Mouse (Mus musculus): ENCODE data around the gene Fam178b. TPM values are rescaled to one million over a fixed set of nuclear protein-coding genes. Genes with fewer than 3 reads are reported as not detected.
"Not testable (repeated sequence)": the region's sequence is repeated elsewhere in the genome, so short reads cannot be mapped to it uniquely, and the experiment has no call there.

Fam178b gene
- polyA plus RNA-seq, 1 experiment from 2014 or later, result not detected

DNA sequence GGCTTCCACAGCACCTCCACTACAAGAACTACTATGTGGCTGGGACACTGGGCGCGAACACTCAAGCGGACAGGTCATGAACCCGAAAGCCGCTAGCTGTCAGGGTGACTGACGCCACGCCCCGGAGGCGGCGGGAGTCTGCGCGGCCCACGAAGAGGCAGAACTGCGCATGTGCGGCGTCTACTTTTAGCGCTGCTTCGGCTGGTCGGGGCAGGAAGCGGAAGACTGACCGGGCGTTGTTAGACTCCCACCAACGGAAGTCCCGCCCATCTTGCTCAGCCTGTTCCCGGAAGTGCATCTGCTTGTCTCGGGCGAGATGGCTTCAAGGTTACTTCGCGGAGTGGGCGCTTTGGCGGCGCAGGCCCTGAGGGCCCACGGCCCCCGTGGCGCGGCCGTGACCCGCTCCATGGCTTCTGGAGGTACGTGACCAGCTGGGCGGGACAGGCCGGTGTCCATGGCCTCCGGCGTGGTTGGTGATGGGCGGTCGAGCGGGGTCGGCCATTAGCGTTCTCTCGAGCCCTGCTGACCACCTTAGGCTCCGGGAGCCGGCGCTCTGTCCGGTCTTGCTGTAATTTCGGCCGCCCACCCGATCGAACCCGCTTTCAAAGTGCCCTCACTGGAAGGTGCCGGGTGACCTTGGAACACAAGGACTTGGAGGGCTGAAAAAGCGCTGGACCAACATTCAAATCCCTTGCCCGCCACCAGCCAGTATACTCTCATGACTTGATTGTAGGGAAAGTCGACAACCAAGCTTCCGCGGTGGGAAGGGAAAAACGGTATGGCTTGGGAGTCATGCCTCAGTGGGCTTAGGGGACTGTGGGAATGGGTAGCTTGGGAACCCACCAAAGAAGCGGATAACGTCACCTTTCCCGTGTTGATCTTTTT, 8.5 kb upstream of the Fam178b start, which contains the start of gene Cox5b:
Gene Cox5b (plus strand): TSS at position 179 of the 885 bp plus-strand sequence.
- Histone ChIP-seq H3K27ac (peak within 1 kb of the TSS; percentile 51), H3K4me3 (ENCODE audit: inconsistent target) (peak within 1 kb of the TSS; percentile 95), H3K36me3 (ENCODE audit: inconsistent target) (peaks cover 3% of the 10 kb centered on the region; the same call in 1 of the 2 replicates), H3K79me2 (ENCODE audit: inconsistent target) (peaks cover 15% of the 10 kb centered on the region)
- WGBS (ENCODE audit: missing documents), result 1% methylated on average over 58 of the region's 68 CpGs

DNA sequence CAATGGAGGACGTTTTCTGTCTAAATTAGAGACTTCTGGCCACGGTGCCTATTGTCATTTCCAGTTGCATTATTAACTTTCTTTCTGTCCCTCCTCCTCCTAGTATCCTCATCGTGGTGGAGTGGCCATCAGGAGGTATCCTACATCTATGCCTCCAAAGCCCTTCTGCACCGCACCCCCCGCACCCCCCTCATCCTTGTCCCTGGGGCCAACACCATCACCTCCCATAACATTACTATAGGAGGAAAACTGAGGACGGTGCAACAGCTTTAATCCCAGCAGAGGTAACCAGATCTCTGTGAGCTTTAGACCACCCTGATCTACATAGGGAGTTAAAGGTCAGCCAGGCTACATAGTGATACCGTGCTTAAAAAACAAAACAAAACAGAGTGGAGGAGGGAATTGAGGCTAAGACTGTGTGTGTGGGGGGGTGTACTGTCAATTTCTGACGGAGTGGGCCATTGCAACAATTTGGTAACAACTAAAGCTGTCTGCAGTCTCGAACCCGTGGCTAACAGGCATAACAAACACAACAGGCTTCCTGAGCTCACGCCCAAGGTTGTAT, 7.8 kb upstream of the Fam178b start:
- H3K36me3 ChIP-seq (ENCODE audit: inconsistent target), result peaks cover 3% of the 10 kb centered on the region; the same call in 1 of the 2 replicates
- peaks cover 15% of the 10 kb centered on the region for H3K79me2 ChIP-seq (ENCODE audit: inconsistent target)
- WGBS (ENCODE audit: missing documents), result 73% methylated on average over 10 of the region's 11 CpGs
- H3K4me3 ChIP-seq (ENCODE audit: inconsistent target), result peak overlapping the region; percentile 28
- peak overlapping the region; percentile 51 for H3K27ac ChIP-seq

DNA sequence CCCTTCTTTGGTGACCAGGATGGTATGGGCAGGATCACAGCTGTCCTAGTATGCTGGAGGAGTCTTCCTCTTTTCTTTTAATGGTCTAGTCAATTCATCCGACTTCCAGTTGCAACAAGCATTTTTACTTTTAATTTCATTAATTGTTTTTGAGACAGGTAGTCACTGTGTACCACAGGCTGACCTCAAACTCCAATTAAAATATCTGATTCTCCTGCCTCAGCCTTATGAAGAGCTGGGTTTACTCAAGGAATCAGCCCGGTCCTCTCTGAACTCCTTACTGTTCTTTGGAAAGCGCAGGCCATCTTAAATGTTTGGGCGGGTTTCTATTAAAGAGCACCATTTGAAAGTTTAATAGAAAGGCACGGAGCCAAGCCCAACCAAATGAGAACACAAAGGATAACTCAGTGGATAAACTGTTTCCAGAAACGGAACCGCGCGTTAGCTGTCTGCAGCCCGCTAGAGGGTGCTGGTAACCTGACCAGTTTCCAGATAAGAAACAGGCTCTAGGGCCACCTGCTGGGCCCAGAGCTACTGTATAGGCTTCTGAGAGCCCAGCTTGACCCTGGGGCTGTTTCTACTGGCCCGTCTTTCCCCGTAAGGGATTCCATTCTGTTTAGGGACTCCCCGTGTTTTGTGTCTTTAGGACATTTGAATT, 956 bp upstream of the Fam178b start:
- H3K27ac ChIP-seq, result no peak overlapping the region
- 8% methylated on average over 13 of the region's 13 CpGs for WGBS (ENCODE audit: missing documents)

DNA sequence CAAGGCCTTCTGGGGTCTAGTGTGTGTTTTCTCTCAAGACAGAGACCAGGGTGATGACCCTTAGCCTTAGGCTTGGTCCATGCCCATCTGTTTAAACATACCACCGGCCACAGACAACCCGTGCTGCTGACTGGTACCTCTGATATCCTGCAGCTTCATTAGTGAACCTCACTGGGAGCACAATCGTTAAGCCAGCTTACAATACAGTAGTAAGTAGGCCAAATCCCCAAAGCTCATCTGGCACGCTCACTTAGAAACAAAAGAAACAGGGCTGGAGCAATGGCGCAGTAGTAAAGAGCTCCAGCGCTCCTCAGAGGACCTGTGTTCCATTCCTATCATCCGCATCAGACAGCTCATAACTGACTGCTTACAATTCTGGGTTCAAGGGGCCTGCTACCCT, 2.1 kb downstream of the Fam178b start:
- Histone ChIP-seq H3K36me3 (ENCODE audit: inconsistent target) (no peaks in the 10 kb centered on the region), H3K27ac (no peak overlapping the region), H3K79me2 (ENCODE audit: inconsistent target) (no peaks in the 10 kb centered on the region), H3K4me3 (ENCODE audit: inconsistent target) (no peak overlapping the region)
- WGBS (ENCODE audit: missing documents), result 91% methylated on average over 7 of the region's 7 CpGs

More for the DNA sequence above, 956 bp upstream of the Fam178b start:
- Histone ChIP-seq H3K36me3 (ENCODE audit: inconsistent target) (no peaks in the 10 kb centered on the region), H3K4me3 (ENCODE audit: inconsistent target) (no peak overlapping the region), H3K79me2 (ENCODE audit: inconsistent target) (no peaks in the 10 kb centered on the region)

DNA sequence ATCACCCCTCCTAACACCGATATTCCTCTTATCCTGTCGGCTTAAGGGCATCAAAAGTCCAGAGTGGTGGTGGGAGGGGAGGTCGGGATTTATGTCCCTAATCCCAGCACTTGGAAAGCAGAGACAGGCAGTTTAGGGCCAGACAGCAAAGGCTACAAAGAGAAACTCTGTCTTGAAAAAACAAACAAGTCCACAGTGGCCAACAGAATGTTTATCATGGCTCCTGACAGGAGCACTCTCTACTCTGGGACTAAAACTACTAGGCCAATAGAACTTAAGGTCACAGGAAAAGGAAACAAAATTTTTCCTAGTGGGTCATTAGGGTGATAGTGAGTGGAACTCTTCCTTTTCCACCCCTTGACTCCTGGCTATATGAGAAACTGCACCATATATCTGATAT, 8.0 kb downstream of the Fam178b start:
- no peaks in the 10 kb centered on the region for H3K36me3 ChIP-seq (ENCODE audit: inconsistent target)
- 64% methylated on average over 3 of the region's 3 CpGs for WGBS (ENCODE audit: missing documents)
- H3K79me2 ChIP-seq (ENCODE audit: inconsistent target), result no peaks in the 10 kb centered on the region
- H3K4me3 ChIP-seq (ENCODE audit: inconsistent target), result no peak overlapping the region
- H3K27ac ChIP-seq, result no peak overlapping the region

DNA sequence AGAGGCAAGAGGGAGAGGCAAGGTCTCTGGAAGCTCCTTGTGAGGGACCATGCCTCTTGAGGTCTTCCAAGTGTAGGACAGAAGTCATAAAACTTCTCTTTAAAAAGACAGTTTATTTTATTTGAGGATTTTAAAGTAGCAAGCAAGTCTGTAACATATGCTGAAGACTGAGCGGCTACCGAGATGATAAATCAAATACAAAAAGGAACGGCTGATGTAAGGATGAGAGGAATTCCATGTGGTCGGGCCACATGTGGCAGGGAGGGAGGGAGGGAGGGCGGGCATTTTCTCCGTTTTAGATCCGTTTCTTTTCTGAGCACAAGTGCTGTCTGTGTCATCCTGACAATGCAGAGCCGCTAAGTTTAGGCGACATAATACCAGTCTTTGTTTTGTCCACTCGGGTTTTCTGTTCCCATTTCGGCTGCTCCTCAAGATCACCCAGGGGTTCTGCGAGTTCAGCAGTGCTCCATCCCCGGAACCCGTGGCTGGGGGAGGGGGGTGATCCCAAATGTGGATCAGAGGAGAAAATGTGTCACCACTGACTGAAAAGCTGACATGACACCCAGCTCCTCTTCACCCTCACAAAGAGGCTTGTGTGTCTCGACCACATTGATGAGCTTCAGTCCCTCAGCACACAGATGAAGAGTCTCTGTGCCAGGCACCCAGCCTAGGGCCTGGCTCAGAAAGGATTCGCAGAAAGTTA, 10.2 kb downstream of the Fam178b start:
- no peaks in the 10 kb centered on the region for H3K79me2 ChIP-seq (ENCODE audit: inconsistent target)
- no peak overlapping the region for H3K4me3 ChIP-seq (ENCODE audit: inconsistent target)
- WGBS (ENCODE audit: missing documents), result 89% methylated on average over 16 of the region's 16 CpGs
- H3K27ac ChIP-seq, result no peak overlapping the region
- no peaks in the 10 kb centered on the region for H3K36me3 ChIP-seq (ENCODE audit: inconsistent target)

DNA sequence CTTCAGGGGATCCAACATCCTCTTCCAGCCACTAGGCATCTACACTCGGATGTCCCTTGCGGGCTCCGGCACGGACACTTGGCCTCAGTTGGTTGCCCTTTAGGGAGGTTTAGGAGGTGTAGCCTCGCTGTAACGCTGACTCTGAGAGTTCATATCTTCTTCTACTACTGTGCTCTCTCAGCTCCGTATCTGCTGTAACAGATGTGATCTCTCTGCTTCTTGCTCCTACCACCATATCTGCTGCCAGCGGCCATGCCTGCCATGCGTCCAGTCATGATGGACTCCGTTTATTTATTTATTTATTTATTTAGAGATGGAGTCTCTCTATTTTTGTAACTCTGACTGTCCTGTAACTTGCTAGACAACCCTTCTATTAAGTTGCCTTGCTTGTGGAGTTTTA, 11.7 kb downstream of the Fam178b start:
- Histone ChIP-seq H3K79me2 (ENCODE audit: inconsistent target) (no peaks in the 10 kb centered on the region), H3K27ac (no peak overlapping the region), H3K4me3 (ENCODE audit: inconsistent target) (no peak overlapping the region), H3K36me3 (ENCODE audit: inconsistent target) (no peaks in the 10 kb centered on the region)
- 89% methylated on average over 10 of the region's 10 CpGs for WGBS (ENCODE audit: missing documents)

DNA sequence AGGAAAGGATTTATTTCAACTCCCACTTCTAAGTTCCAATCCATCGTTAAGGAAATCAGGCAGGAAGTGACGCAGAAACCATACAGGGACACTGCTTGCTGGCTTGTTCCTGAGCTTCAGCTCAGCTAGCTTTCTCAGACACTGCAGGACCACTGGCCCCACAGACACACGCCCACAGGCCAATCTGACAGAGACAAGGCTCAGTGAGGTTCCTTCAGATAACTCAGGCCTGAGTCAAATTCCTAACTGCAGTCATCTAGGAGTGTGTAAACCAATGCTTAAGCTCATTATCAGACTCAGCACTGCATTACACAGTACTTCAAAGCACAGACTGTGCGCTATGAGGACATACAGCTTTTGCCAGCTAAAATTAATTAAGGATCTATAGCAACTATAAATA, 12.7 kb downstream of the Fam178b start:
- WGBS (ENCODE audit: missing documents), result 63% methylated on average over 4 of the region's 4 CpGs
- no peaks in the 10 kb centered on the region for H3K79me2 ChIP-seq (ENCODE audit: inconsistent target)
- no peak overlapping the region for H3K27ac ChIP-seq
- H3K4me3 ChIP-seq (ENCODE audit: inconsistent target), result no peak overlapping the region
- no peaks in the 10 kb centered on the region for H3K36me3 ChIP-seq (ENCODE audit: inconsistent target)

DNA sequence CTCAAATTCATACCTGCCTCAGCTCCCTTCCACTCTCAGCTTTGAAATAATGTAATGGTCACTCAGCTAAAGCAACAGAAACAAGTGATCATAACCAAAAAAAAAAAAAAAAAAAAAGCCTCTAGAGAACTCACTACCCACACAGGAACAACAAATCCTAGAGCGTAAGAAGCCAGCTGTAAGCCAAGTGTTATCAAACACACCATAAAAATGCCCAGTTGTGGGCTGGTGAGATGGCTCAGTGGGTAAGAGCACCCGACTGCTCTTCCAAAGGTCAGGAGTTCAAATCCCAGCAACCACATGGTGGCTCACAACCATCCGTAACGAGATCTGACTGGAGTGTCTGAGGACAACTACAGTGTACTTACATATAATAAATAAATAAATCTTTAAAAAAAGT, 15.0 kb downstream of the Fam178b start:
- H3K79me2 ChIP-seq (ENCODE audit: inconsistent target), result not testable (repeated sequence)
- 90% methylated on average over 2 of the region's 4 CpGs for WGBS (ENCODE audit: missing documents)

DNA sequence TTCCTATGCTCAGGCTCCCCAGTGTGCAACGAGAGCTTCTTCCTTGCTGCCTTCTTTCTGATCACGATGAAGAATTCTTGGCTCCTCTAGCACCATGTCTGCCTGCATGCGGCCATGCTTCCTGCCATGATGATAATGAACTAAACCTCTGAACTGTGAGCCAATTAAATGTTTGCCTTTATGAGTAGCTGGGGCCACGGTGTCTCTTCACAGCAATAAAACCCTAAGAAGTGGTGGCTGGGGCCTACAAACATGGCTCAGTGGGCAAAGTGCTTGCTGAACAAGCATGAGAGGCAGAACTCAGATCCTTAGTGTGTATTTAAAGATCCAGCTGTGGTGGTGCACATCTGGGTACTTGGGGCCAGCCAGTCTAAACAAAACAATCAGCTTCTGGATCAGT, 17.0 kb downstream of the Fam178b start:
- Histone ChIP-seq H3K79me2 (ENCODE audit: inconsistent target) (no peaks in the 10 kb centered on the region), H3K27ac (no peak overlapping the region), H3K4me3 (ENCODE audit: inconsistent target) (no peak overlapping the region), H3K36me3 (ENCODE audit: inconsistent target) (no peaks in the 10 kb centered on the region)
- 90% methylated on average over 4 of the region's 4 CpGs for WGBS (ENCODE audit: missing documents)

More for the DNA sequence above, 15.0 kb downstream of the Fam178b start:
- H3K27ac ChIP-seq; H3K4me3 ChIP-seq (ENCODE audit: inconsistent target); H3K36me3 ChIP-seq (ENCODE audit: inconsistent target): not testable (repeated sequence)

DNA sequence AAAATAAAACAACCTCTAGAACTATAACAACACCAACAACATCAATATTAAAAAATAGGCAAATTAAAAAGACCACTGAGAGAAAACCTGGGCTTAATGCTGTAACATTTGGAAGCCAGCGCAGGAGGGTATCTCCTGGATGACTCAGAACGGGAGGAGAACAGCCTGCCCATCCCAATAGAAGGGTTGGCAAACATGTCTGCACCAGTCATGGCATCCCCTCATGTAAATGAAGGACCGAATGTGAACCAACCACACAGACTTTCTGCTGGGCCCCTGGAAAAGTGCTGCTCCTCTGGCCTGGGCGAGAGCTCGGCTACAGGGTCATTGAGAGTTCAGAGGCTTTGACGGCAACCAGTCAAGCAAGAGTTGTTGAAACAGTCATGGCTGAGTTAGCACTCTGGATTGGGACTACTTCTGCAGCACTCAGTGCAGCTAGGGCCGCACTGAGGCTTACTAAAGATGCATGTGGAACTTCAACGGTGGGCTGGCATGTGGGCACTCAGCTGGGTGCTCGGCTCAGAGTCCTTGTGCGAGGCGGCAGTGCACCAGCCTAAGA, 17.7 kb downstream of the Fam178b start:
- Histone ChIP-seq H3K27ac (no peak overlapping the region), H3K4me3 (ENCODE audit: inconsistent target) (no peak overlapping the region), H3K79me2 (ENCODE audit: inconsistent target) (no peaks in the 10 kb centered on the region), H3K36me3 (ENCODE audit: inconsistent target) (no peaks in the 10 kb centered on the region)
- 88% methylated on average over 11 of the region's 11 CpGs for WGBS (ENCODE audit: missing documents)

DNA sequence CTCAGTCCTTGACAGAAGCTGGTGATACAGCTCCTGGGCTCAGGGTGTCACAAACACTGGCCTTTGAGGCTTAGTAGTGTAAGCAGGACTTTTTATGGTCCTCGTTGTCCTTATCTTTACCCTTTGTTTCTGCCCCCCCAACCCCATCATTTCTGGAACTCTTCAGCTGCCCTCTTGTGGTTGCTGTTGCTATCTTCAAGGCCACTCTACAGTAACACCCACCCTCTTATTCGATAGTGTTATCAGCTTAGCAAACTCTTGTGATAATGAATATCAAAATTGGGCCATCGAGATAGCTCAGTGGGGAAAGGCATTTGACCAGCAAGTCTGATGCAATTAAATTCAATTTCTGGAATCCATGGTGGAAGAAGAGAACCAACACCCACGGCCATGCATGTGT, 18.5 kb downstream of the Fam178b start:
- Histone ChIP-seq H3K36me3 (ENCODE audit: inconsistent target) (no peaks in the 10 kb centered on the region), H3K27ac (no peak overlapping the region), H3K79me2 (ENCODE audit: inconsistent target) (no peaks in the 10 kb centered on the region), H3K4me3 (ENCODE audit: inconsistent target) (no peak overlapping the region)
- WGBS (ENCODE audit: missing documents), result 64% methylated on average over 4 of the region's 4 CpGs

DNA sequence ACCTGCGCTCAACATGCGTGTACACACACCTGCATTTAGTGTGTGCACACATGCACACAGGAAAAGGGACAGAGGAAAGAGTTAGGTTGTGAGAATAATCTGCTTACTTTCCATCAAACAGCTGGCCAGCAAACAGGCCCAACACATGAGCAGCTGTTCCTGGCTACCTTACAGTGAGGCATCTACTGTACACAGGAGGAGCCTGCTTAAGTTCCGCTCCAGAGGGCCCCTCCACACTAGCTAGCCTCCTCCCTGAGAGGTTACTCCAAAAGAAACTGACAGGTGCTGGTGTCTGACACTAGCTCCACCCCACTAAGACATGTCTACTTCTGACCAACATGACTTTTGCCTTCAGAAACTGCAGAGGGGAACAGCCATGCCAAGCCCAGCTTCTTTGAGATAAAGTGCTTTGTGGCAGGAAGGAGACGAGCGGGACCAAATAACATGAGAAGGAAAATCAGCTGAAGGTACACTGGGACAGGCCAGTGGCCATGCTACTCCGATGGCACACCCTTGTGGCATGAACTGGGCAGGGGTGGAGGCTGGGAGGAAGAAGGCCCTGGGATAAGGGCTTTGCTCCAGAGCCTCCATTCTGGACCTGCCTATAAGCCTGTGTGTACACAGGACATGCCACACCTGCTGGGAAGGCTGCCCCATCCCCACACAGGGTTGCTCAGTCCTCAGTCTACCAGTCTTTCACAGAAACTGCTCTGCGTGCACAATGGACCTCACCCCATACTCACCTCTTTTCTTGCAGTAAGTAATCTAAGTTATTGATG, 24.2 kb downstream of the Fam178b start:
- WGBS (ENCODE audit: missing documents), result 81% methylated on average over 7 of the region's 7 CpGs
- H3K27ac ChIP-seq, result no peak overlapping the region
- no peaks in the 10 kb centered on the region for H3K36me3 ChIP-seq (ENCODE audit: inconsistent target)
- no peak overlapping the region for H3K4me3 ChIP-seq (ENCODE audit: inconsistent target)
- H3K79me2 ChIP-seq (ENCODE audit: inconsistent target), result no peaks in the 10 kb centered on the region
